In genomic region chr6:98514826-98515225, GRCm38 (mm10) we compare ENCODE assay signal across 18 mouse cellular contexts.
"Had no signal": no experiment of that assay in that cellular context is flagged by ENCODE, and none has a peak within 500 bp of the region (broad histone marks: within the 10 kb centered on the region; RNA-seq: fewer than 3 reads in every experiment).

No protein-coding gene starts in this region.

- H3K9me3 ChIP-seq: midbrain, embryonic 12.5 days; neural tube, embryonic 13.5 days; stomach, embryonic 15.5 days had no signal

- H3K4me3 ChIP-seq: midbrain, embryonic 12.5 days; myocyte; neural tube, embryonic 13.5 days; stomach, embryonic 15.5 days had no signal

- ATAC-seq: hindbrain, postnatal 0 days; inflammation-experienced regulatory T-cells, adult 6 months; intestine, embryonic 16.5 days; liver, postnatal 0 days; midbrain, embryonic 16.5 days had no signal

- H3K4me1 ChIP-seq: stomach, embryonic 15.5 days had no signal

- H3K9ac ChIP-seq: liver, embryonic 14.5 days; liver, postnatal 0 days; midbrain, embryonic 12.5 days; neural tube, embryonic 13.5 days; stomach, embryonic 15.5 days had no signal

- H3K27ac ChIP-seq: hindbrain, postnatal 0 days; liver, embryonic 14.5 days; midbrain, embryonic 12.5 days; neural tube, embryonic 13.5 days; stomach, embryonic 15.5 days had no signal

- H3K27me3 ChIP-seq: midbrain, embryonic 12.5 days; neural tube, embryonic 13.5 days; stomach, embryonic 15.5 days had no signal

- H3K36me3 ChIP-seq: midbrain, embryonic 12.5 days; neural tube, embryonic 13.5 days; stomach, embryonic 15.5 days had no signal

- DNase-seq: kidney, adult 18-20 months; kidney, adult 9 months; kidney, postnatal 14 days; kidney, postnatal 4 days; liver, postnatal 0 days; retina, postnatal 1 day; spleen, adult 18-20 months; thymus, postnatal 25 days had no signal

- H3K4me2 ChIP-seq: liver, embryonic 11.5 days; midbrain, embryonic 12.5 days; neural tube, embryonic 13.5 days; stomach, embryonic 15.5 days had no signal
